Mouse (Mus musculus): ENCODE results near the gene Elp4.

Elp4 gene

GRCm38 (mm10) chr2:105669371-105669861, 234.9 kb downstream of the Elp4 start:
- DNase-seq, result peak; percentile 57

- peak; percentile 88 for DNase-seq
Measured at GRCm38 (mm10) chr2:105668271-105669270, 235.8 kb downstream of the Elp4 start, which contains the start of gene Pax6. TSS of gene Pax6 (plus strand) at chr2:105668900.

GRCm38 (mm10) chr2:105667626-105667950, 236.8 kb downstream of the Elp4 start:
- peak; percentile 51 for DNase-seq

GRCm38 (mm10) chr2:105666763-105667625, 237.4 kb downstream of the Elp4 start:
- DNase-seq, result peak; percentile 44

- DNase-seq, result peak; percentile 29
Measured at GRCm38 (mm10) chr2:105666331-105666730, 238.0 kb downstream of the Elp4 start.

GRCm38 (mm10) chr2:105665491-105666250, 238.7 kb downstream of the Elp4 start:
- DNase-seq, result no peak

- no peak for DNase-seq
Measured at GRCm38 (mm10) chr2:105664996-105665395, 239.4 kb downstream of the Elp4 start.

- DNase-seq, result no peak
Measured at GRCm38 (mm10) chr2:105663101-105663511, 241.3 kb downstream of the Elp4 start.

- no peak for DNase-seq
Measured at GRCm38 (mm10) chr2:105662606-105663005, 241.8 kb downstream of the Elp4 start.

- no peak for DNase-seq
Measured at GRCm38 (mm10) chr2:105662121-105662520, 242.2 kb downstream of the Elp4 start.

- peak; percentile 13 for DNase-seq
Measured at GRCm38 (mm10) chr2:105661623-105662066, 242.7 kb downstream of the Elp4 start.

- peak; percentile 11 for DNase-seq
Measured at GRCm38 (mm10) chr2:105660874-105661622, 243.3 kb downstream of the Elp4 start.

GRCm38 (mm10) chr2:105659926-105660873, 244.2 kb downstream of the Elp4 start:
- peak; percentile 12 for DNase-seq

GRCm38 (mm10) chr2:105659350-105659749, 245.0 kb downstream of the Elp4 start:
- no peak for DNase-seq

GRCm38 (mm10) chr2:105656456-105656855, 247.9 kb downstream of the Elp4 start:
- DNase-seq, result no peak

Data from cerebellum, adult 9-10 months (tissue).